Mouse (Mus musculus) urinary bladder, adult 18-20 months (tissue): ENCODE data around the gene Skiv2l.
A peak's percentile ranks its signal among the peaks of the same experiment; 100 is the strongest.

ENCODE experiments used
- DNase-seq, 2 experiments: peaks; one replicate each; pipeline ENCODE4 v3.0.0; 2022; ENCODE audit warnings: low spot score in 2 of 2, mixed read lengths in 2 of 2

The Skiv2l gene

GRCm38 (mm10) chr17:34849722-34850516, at the start of gene Skiv2l, which contains the start of gene Nelfe:
Skiv2l (minus strand) TSS chr17:34850210.
Nelfe (plus strand) TSS chr17:34850391.
- DNase-seq = peak; percentile 94 to 96

DNA sequence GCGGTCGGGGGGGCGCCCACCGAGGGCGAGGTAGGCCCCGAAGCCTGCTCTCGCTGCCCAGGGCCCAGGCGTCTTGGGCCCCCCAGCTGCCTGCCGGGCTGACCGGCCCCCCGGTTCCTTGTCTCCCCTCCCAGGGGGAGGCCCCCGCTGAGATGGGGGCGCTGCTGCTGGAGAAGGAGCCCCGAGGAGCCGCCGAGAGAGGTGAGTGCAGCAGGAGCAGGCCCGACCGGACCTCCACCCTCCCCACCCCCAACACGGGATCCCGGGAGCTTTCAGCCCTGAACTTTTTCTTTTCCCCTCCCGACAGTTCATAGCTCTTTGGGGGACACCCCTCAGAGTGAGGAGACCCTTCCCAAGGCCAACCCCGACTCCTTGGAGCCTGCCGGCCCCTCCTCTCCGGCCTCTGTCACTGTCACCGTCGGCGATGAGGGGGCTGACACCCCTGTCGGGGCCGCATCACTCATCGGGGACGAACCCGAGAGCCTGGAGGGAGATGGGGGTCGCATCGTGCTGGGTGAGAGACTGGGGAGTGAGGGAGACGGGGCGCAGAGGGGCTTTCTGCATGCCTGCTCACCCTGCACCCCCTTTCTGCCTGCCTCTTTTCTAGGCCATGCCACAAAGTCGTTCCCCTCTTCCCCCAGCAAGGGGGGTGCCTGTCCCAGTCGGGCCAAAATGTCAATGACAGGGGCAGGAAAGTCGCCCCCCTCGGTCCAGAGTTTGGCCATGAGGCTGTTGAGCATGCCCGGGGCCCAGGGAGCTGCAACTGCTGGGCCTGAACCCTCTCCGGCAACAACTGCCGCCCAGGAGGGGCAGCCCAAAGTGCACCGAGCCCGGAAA, 49.3 kb upstream of the Skiv2l start:
- DNase-seq = peak in 1 of 2 experiments; percentile 68

DNA sequence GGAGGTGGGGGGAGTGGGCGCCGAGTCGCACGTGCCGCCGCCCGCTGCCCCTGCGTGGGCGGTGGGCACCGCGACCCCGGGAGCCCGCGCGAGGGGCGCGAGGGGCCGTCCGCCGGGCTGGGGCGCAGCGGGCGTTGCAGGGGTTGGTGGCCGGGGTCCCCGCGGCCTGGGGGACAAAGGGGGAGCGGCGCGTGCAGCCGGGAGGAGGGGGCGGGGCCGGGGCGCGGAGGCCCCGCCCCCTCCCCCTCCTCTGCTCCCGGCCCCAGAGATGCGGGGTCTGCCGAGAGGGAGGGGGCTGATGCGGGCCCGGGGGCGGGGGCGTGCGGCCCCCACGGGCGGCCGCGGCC, 48.7 kb upstream of the Skiv2l start:
- DNase-seq = no peak

DNA sequence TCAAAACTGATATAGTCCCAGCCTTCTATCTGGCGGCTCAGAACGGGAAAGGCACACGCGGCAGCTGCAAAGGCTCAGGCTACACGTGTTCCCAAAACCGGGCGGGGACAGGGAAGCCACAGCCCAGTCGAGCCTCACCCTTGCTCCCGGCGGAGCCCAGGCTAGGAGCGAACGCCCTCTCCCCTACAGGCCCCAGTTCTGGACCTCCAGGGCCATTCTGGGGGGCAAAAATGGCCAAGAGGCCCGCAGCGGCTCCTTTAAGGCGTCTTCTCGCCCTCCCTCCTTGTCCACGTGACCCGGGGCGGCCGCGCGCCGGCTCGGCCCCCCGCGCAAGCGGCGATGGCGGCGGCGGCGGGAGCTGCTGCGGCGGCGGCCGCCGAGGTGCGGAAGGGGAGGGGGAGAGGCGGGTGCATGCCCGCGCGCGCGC, 48.2 kb upstream of the Skiv2l start, which contains the start of the genes C2 and Ehmt2:
Gene C2, minus strand, starts transcription at position 106 of the 427 bp plus-strand sequence.
Gene Ehmt2, plus strand, starts transcription at position 310 of the 427 bp plus-strand sequence.
- peak; percentile 75 to 85 for DNase-seq

DNA sequence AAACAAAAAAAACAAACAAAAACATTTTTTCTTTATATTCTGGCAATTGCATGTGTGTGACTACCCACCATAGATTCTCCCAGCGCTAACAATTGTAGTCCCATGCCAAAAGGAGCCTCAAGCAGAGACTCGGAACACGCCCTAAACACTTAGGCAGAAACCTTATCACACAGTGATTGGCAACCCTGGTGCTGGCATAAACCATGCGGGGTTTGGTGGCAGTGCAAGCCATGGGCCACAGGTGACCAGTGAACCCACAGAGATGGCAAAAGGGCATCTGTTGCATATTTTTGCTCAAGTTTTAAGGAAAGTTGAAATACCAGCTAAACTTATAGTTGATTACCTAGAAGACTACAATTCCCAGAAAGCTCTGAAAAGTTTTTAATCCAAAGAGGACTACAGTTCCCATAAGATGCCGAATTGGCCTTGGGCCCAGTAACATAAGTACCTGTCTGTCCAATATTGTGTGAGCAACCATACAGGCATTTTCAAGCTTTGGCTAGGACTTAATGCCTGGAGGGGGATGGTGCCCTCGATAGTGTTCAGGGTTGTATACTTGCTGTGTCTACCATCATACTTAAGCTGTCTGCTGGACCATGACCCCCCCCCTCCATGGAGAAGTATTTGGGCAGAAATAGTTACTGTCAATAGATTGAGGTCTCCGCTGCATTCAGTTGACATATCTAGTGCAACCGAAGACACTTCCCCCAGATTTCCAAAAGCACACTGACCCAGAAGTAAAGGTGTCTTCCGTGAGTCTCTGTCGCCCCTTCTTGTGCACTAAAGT, 47.6 kb upstream of the Skiv2l start:
- DNase-seq = peak in 1 of 2 experiments; percentile 35

GRCm38 (mm10) chr17:34896366-34896765, 46.4 kb upstream of the Skiv2l start:
- no peak for DNase-seq

DNA sequence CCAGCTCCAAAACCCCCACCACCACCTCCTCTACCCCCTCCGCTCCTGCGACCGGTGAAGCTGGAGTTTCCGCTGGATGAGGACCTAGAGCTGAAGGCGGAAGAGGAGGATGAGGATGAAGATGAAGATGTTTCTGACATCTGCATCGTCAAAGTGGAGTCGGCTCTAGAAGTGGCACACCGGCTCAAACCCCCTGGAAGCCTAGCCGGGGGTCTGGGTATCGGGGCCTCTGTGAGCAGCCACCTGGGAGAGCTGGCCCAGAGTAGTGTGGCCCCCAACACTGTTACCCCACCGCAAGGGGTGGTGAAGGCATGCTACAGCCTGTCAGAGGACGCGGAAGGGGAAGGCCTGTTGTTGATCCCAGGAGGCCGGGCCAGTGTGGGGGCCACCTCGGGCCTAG, 45.7 kb upstream of the Skiv2l start:
- DNase-seq = no peak

- peak; percentile 52 to 70 for DNase-seq
These were observed 45.0 kb upstream of the Skiv2l start for GRCm38 (mm10) chr17:34894801-34895530.

DNA sequence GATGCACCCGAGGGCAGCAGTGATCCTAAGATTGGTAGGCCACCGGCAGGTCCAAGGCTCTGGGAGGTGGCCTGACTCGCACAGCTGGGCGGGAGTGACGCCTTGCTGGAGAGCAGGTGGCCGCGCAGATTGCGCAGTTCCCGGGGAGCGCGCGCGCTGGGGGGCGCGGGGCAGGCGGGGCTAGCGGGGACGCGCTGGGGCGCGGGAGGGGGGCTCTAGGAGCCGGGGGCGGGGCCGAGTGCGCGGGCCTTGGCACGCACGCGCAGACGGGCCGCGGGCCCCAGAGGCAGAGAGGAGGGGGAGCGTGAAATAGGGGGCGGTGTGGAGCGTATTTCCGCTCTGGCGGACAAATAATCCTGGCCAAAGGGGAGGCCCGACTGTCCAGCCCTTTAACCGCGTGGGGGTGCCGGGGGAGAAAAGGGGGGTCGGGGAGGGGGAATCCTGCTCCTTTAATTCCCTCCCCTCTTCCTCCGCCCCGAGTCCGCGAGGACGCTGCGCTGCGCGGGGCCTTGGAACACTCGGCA, 44.1 kb upstream of the Skiv2l start:
- peak; percentile 86 to 93 for DNase-seq

DNA sequence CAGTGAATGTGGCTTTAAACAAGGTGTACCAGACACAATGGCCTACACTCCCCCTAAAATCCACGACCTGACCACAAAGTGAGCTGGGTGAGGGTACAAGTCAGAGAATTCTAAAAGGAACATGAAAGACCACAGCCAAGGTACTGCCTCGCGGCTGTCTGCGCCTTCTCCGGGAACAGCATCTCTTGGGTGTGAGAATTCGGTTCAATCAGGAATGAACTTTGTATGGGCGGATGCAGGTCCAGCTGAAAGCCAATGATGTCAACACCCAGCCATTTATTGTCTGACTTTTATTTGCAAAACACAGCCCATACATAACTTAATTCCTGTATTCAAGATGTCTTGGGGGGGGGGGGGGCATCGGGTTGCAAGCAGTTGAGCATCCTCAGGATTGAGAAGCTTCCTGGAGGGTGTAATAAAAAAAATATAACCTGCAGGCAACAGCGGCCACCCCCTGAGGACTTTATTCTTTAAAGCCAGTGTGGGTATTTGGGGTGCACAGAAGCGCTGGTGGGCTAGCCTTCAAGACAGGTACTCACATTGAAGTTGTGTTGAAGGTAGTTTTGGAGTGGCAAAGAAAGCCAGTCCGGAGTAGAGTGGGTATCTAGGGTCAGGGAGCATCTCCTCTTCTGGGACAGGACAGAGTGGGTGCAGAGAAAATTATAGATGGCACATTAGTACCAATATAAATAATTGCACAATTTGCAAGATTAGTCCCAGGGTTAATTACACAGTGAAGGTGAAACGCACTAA, 43.2 kb upstream of the Skiv2l start:
- no peak for DNase-seq

- DNase-seq = no peak
These were observed 41.4 kb upstream of the Skiv2l start for GRCm38 (mm10) chr17:34891377-34891776.

DNA sequence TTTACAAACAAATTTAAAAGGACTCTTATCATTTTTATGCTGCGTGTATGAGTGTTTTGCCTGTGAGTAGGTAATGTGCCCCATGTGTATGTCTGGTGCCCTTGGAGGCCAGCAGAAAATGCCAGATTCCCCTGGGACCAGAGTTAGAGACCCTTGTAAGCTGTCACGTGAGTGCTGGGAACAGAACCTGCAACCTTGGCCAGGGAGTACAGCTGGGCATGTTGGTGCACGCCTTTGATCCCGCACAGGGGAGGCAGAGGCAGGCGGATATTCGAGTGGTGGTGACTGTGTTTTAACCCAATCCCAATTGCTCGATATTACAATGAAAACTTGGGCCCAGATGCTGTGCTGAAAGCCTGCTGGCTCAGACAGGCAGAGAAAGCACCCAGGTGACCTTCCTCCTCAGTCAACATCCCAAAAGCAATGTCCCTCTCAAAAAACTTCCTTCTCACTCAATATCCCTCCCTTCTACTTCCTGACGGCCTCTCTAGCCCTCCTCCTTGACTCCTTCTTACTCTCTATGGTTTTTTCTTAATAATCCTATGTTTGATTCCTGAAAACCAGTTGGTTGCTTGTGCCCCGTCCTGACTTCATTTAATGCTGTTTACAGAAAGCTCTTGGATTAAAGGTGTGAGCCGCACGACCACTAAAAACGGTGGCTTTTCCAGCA, 40.2 kb upstream of the Skiv2l start:
- no peak for DNase-seq

DNA sequence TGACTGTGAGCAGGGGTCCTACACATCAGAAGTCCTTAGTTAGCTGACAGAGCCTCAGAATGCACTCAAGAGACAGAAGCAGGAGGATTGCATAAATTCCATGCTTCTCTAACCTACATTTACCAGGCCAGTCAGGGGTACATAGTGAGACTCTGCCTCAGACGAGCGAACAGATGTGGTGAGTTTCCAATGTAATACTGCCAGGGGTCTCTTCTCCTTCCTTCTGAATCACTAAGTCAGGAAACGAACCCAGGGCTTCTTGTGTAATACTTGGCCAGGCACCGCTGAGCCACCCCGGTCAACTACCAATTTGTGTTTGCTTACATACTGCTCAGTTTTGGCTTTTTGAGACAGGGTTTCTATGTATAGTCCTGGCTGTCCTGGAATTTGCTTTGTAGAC, 37.9 kb upstream of the Skiv2l start:
- no peak for DNase-seq

GRCm38 (mm10) chr17:34885615-34886014, 35.6 kb upstream of the Skiv2l start:
- no peak for DNase-seq

- no peak for DNase-seq
These were observed 34.7 kb upstream of the Skiv2l start for GRCm38 (mm10) chr17:34884704-34885103.

GRCm38 (mm10) chr17:34883332-34883731, 33.3 kb upstream of the Skiv2l start:
- no peak for DNase-seq

- DNase-seq = no peak
These were observed 31.8 kb upstream of the Skiv2l start, which contains the start of gene Gm20547 for GRCm38 (mm10) chr17:34881683-34882310. Gm20547 (minus strand) TSS chr17:34882042.

GRCm38 (mm10) chr17:34881166-34881565, 31.2 kb upstream of the Skiv2l start:
- no peak for DNase-seq

- DNase-seq = no peak
These were observed 29.4 kb upstream of the Skiv2l start, which contains the start of gene Zbtb12 for GRCm38 (mm10) chr17:34879336-34879879. Zbtb12 (plus strand) TSS chr17:34879483.
